In the genomic region with DNA sequence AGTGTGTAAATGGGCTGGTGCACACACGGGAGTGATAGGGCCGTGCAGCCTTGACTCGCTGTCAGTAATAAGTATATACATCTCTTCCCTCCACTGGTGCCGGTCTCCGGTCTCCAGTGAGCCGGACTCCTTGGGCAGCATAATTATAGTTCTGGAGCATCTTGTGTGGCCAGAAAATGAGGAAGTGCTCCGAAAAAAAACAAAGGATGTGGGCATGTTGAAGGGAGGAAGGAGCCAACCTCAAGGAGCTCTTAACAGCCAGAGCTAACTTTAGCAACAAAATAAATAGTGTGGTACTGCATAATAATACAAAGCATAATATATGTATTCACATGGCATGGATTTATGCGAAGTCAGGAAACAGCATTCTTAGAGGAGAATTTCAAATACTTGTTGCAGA, we compare ENCODE assay signal across 22 mouse cellular contexts. TPM values are rescaled to one million over a fixed set of nuclear protein-coding genes. Genes with fewer than 3 reads are reported as not detected.
DNase-seq lines count a peak whose midpoint lies in the region; ATAC-seq and TF ChIP-seq lines count a peak whose summit lies in the region.
"Had no signal": no experiment of that assay in that cellular context is flagged by ENCODE, and none has a peak within 500 bp of the region (broad histone marks: within the 10 kb centered on the region; RNA-seq: fewer than 3 reads in every experiment).

No protein-coding gene starts in this region.

- peak; percentile 53 for TF ChIP-seq EP300 in lung, postnatal 0 days (IDR thresholded peaks at IDR 0.05)

- no peak overlapping the region for H3K4me2 ChIP-seq in kidney, embryonic 16.5 days (replicated peaks; ENCODE audit: low read depth, low read length)
- 0 out of 2 replicates have a peak overlapping the region, but pooled peaks have one; percentile 3 for H3K4me2 ChIP-seq in lung, postnatal 0 days (replicated peaks; ENCODE audit: low read depth, low read length)
- H3K4me2 ChIP-seq: hindbrain, embryonic 14.5 days had no signal

- DNase-seq in kidney, adult 8-10 months = no peak
- DNase-seq in lung, postnatal 0 days (ENCODE audit: low spot score) = peak; percentile 64
- DNase-seq in lung, postnatal 14 days = no peak
- DNase-seq in adrenal gland, postnatal 36 days = no peak
- DNase-seq in cerebellum, adult 9-10 months = no peak
- DNase-seq: adrenal gland, adult 2 months; adrenal gland, postnatal 25 days; cerebellum, adult 11-12 months; cerebellum, adult 9-11 months; cerebellum, postnatal 36 days; gastrocnemius, adult 2 months; gastrocnemius, postnatal 36 days; heart, adult 18-20 months; heart, postnatal 10 days; heart, postnatal 4 days had no signal

- peaks cover 50% of the 10 kb centered on the region for H3K4me1 ChIP-seq in kidney, embryonic 16.5 days (ENCODE audit: insufficient read depth, low read length)
- peaks cover 19% of the 10 kb centered on the region; the same call in 1 of the 2 replicates for H3K4me1 ChIP-seq in lung, postnatal 0 days (ENCODE audit: insufficient read depth, low read depth, low read length)

- H3K36me3 ChIP-seq in kidney, embryonic 16.5 days (ENCODE audit: insufficient read depth, low read length) = no peaks in the 10 kb centered on the region
- H3K36me3 ChIP-seq in lung, postnatal 0 days (ENCODE audit: insufficient read depth, low read length) = no peaks in the 10 kb centered on the region
- H3K36me3 ChIP-seq: heart, embryonic 10.5 days had no signal

- no peak overlapping the region for H3K4me3 ChIP-seq in kidney, embryonic 16.5 days (ENCODE audit: low read length)
- no peak overlapping the region for H3K4me3 ChIP-seq in lung, postnatal 0 days (ENCODE audit: low read depth, low read length)
- H3K4me3 ChIP-seq: embryonic facial prominence, embryonic 10.5 days; gastrocnemius, adult 2 months; heart, embryonic 10.5 days had no signal

- H3K9ac ChIP-seq in kidney, embryonic 16.5 days (replicated peaks; ENCODE audit: low read length) = no peak overlapping the region
- no peak overlapping the region for H3K9ac ChIP-seq in lung, postnatal 0 days (replicated peaks; ENCODE audit: low read depth)
- H3K9ac ChIP-seq: hindbrain, embryonic 14.5 days had no signal

- H3K27me3 ChIP-seq in kidney, embryonic 16.5 days (ENCODE audit: insufficient read depth, low read length) = no peaks in the 10 kb centered on the region
- no peaks in the 10 kb centered on the region for H3K27me3 ChIP-seq in lung, postnatal 0 days (replicated peaks; ENCODE audit: insufficient read depth, low read length)

- H3K27ac ChIP-seq in kidney, embryonic 16.5 days (ENCODE audit: low read length) = 0 out of 2 replicates have a peak overlapping the region, but pooled peaks have one; percentile 17
- peak overlapping the region; percentile 9; the same call in 1 of the 2 replicates for H3K27ac ChIP-seq in lung, postnatal 0 days (ENCODE audit: low read length)
- H3K27ac ChIP-seq: embryonic facial prominence, embryonic 10.5 days; gastrocnemius, adult 2 months; heart, embryonic 10.5 days; hindbrain, embryonic 14.5 days had no signal

- 70% methylated on average over 8 of the region's 8 CpGs for WGBS in kidney, embryonic 16.5 days
- 30% methylated on average over 8 of the region's 8 CpGs for WGBS in lung, postnatal 0 days

- TF ChIP-seq CTCF in lung, postnatal 0 days (IDR thresholded peaks at IDR 0.05) = no peak

- H3K9me3 ChIP-seq in kidney, embryonic 16.5 days (ENCODE audit: low read length) = no peaks in the 10 kb centered on the region
- H3K9me3 ChIP-seq in lung, postnatal 0 days (ENCODE audit: low read length) = no peaks in the 10 kb centered on the region
- H3K9me3 ChIP-seq: embryonic facial prominence, embryonic 10.5 days; heart, embryonic 10.5 days had no signal

- ATAC-seq in kidney, embryonic 16.5 days (ENCODE audit: low FRiP score, low TSS enrichment) = no peak
- peak; percentile 39 for ATAC-seq in lung, postnatal 0 days
- ATAC-seq in granulocyte monocyte progenitor cell, adult 5-6 weeks (replicated peaks; ENCODE audit: poor library complexity, severe bottlenecking) = peak; percentile 78
- ATAC-seq in megakaryocyte progenitor cell, adult 5-6 weeks (replicated peaks; ENCODE audit: poor library complexity) = peak; percentile 71
- ATAC-seq: forebrain, embryonic 14.5 days had no signal

RNA-seq across cellular contexts. Expression of gene Tanc1, which starts 30.9 kb away (rescaled TPM):
- 52.3 and 64.2 TPM in 2 replicates for polyA plus RNA-seq in kidney, embryonic 16.5 days (2015; fragmentation: Nextera tagmentation; extraction: Ambion mirVana)
- 20.9 and 24.0 TPM in 2 replicates for polyA plus RNA-seq in lung, postnatal 0 days (2015; fragmentation: Nextera tagmentation; extraction: Ambion mirVana)
- total RNA-seq in granulocyte monocyte progenitor cell, adult 5-6 weeks (2014; fragmentation: Nextera tagmentation) = 3.2 and 15.6 TPM in 2 replicates
- 2.0 and 3.6 TPM in 2 replicates for total RNA-seq in granulocyte monocyte progenitor cell, adult 5-6 weeks (2017)
- total RNA-seq in megakaryocyte progenitor cell, adult 5-6 weeks (2015) = 5.4 and 7.4 TPM in 2 replicates
- 5.1 and 6.1 TPM in 2 replicates for total RNA-seq in megakaryocyte progenitor cell, adult 5-6 weeks (2017)
- total RNA-seq in adrenal gland, postnatal 36 days (2021) = 10 to 100 TPM; 16.4 to 21.1 TPM
